11 mouse cellular contexts compared by ENCODE assay signal in genomic region chr9:22814407-22815092, GRCm38 (mm10).
DNase-seq lines count a peak whose midpoint lies in the region; ATAC-seq and TF ChIP-seq lines count a peak whose summit lies in the region.
"Had no signal": no experiment of that assay in that cellular context is flagged by ENCODE, and none has a peak within 500 bp of the region (broad histone marks: within the 10 kb centered on the region; RNA-seq: fewer than 3 reads in every experiment).

No protein-coding gene starts in this region.

- no peak overlapping the region for H3K9ac ChIP-seq in heart, embryonic 14.5 days (ENCODE audit: low read length)
- no peak overlapping the region for H3K9ac ChIP-seq in stomach, embryonic 14.5 days (replicated peaks; ENCODE audit: low read depth, low read length)
- H3K9ac ChIP-seq in stomach, postnatal 0 days (ENCODE audit: low read length), result no peak overlapping the region
- no peak overlapping the region for H3K9ac ChIP-seq in hindbrain, embryonic 12.5 days
- H3K9ac ChIP-seq: liver, embryonic 14.5 days had no signal

- no peak overlapping the region for H3K4me3 ChIP-seq in heart, embryonic 14.5 days (ENCODE audit: control insufficient read depth in 1 of 2, insufficient read depth in 1 of 2, low read depth in 1 of 2, low read length in 2 of 2)
- no peak overlapping the region for H3K4me3 ChIP-seq in stomach, embryonic 14.5 days (ENCODE audit: low read depth, low read length)
- H3K4me3 ChIP-seq in stomach, postnatal 0 days (ENCODE audit: low read depth, low read length), result no peak overlapping the region
- H3K4me3 ChIP-seq in hindbrain, embryonic 12.5 days, result no peak overlapping the region
- H3K4me3 ChIP-seq: erythroblast, embryonic 14.5 days had no signal

- H3K4me2 ChIP-seq in heart, embryonic 14.5 days (ENCODE audit: low read length), result peak overlapping the region; percentile 16
- no peak overlapping the region for H3K4me2 ChIP-seq in stomach, embryonic 14.5 days (replicated peaks; ENCODE audit: low read depth, low read length)
- no peak overlapping the region for H3K4me2 ChIP-seq in stomach, postnatal 0 days (replicated peaks; ENCODE audit: low read depth)
- no peak overlapping the region for H3K4me2 ChIP-seq in hindbrain, embryonic 12.5 days (replicated peaks)

- peak overlapping the region; percentile 23 to 59; a peak in 3 of 4 replicates for H3K27ac ChIP-seq in heart, embryonic 14.5 days (replicated peaks in 1 of 2; ENCODE audit: control insufficient read depth in 1 of 2, insufficient read depth in 1 of 2, low read depth in 2 of 2, low read length in 2 of 2)
- H3K27ac ChIP-seq in stomach, embryonic 14.5 days (ENCODE audit: low read length), result 0 out of 2 replicates have a peak overlapping the region, but pooled peaks have one; percentile 2
- H3K27ac ChIP-seq in stomach, postnatal 0 days (replicated peaks), result no peak overlapping the region
- H3K27ac ChIP-seq in hindbrain, embryonic 12.5 days, result no peak overlapping the region
- H3K27ac ChIP-seq: liver, embryonic 14.5 days had no signal

- H3K36me3 ChIP-seq in heart, embryonic 14.5 days (ENCODE audit: control insufficient read depth, insufficient read depth, low read length), result no peaks in the 10 kb centered on the region
- H3K36me3 ChIP-seq in stomach, embryonic 14.5 days (ENCODE audit: control insufficient read depth, insufficient read depth, low read length), result no peaks in the 10 kb centered on the region
- no peaks in the 10 kb centered on the region for H3K36me3 ChIP-seq in stomach, postnatal 0 days (ENCODE audit: control insufficient read depth, insufficient read depth, low read length)
- no peaks in the 10 kb centered on the region for H3K36me3 ChIP-seq in hindbrain, embryonic 12.5 days

- peak; percentile 33 for ATAC-seq in heart, embryonic 14.5 days (ENCODE audit: insufficient number of reproducible peaks, insufficient read depth, low FRiP score, low read depth)
- no peak for ATAC-seq in stomach, embryonic 14.5 days (ENCODE audit: insufficient number of reproducible peaks, insufficient read depth, low FRiP score, low read depth)
- ATAC-seq in stomach, postnatal 0 days (ENCODE audit: low FRiP score, low TSS enrichment), result no peak
- 0 out of 2 replicates have a peak, but pooled peaks have one; percentile 16 for ATAC-seq in hindbrain, embryonic 12.5 days (ENCODE audit: low FRiP score)

- 31% methylated on average over 9 of the region's 9 CpGs for WGBS in heart, embryonic 14.5 days
- WGBS in stomach, embryonic 14.5 days, result 50% methylated on average over 9 of the region's 9 CpGs
- 60% methylated on average over 9 of the region's 9 CpGs for WGBS in stomach, postnatal 0 days
- 55% methylated on average over 9 of the region's 9 CpGs for WGBS in hindbrain, embryonic 12.5 days

- H3K4me1 ChIP-seq in heart, embryonic 14.5 days (ENCODE audit: control insufficient read depth in 2 of 2, insufficient read depth in 2 of 2, low read length in 2 of 2), result peaks cover 11 to 17% of the 10 kb centered on the region in 2 experiments
- 0 out of 2 replicates have a peak, but pooled peaks cover 3% of the 10 kb centered on the region for H3K4me1 ChIP-seq in stomach, embryonic 14.5 days (ENCODE audit: control insufficient read depth, insufficient read depth, low read length)
- no peaks in the 10 kb centered on the region for H3K4me1 ChIP-seq in stomach, postnatal 0 days (replicated peaks; ENCODE audit: control insufficient read depth, insufficient read depth)
- H3K4me1 ChIP-seq in hindbrain, embryonic 12.5 days, result peaks cover 9% of the 10 kb centered on the region; the same call in 1 of the 2 replicates

- H3K27me3 ChIP-seq in heart, embryonic 14.5 days (ENCODE audit: control insufficient read depth, insufficient read depth, low read length), result no peaks in the 10 kb centered on the region
- no peaks in the 10 kb centered on the region for H3K27me3 ChIP-seq in stomach, embryonic 14.5 days (ENCODE audit: control insufficient read depth, insufficient read depth, low read length)
- H3K27me3 ChIP-seq in stomach, postnatal 0 days (ENCODE audit: control insufficient read depth, insufficient read depth, low read length), result no peaks in the 10 kb centered on the region
- H3K27me3 ChIP-seq in hindbrain, embryonic 12.5 days, result no peaks in the 10 kb centered on the region

- TF ChIP-seq CTCF in stomach, postnatal 0 days (IDR thresholded peaks at IDR 0.05; ENCODE audit: low read depth), result no peak

- H3K9me3 ChIP-seq in heart, embryonic 14.5 days (ENCODE audit: control insufficient read depth, low read length), result no peaks in the 10 kb centered on the region
- no peaks in the 10 kb centered on the region for H3K9me3 ChIP-seq in stomach, embryonic 14.5 days (ENCODE audit: control insufficient read depth, low read depth, low read length)
- no peaks in the 10 kb centered on the region for H3K9me3 ChIP-seq in stomach, postnatal 0 days (ENCODE audit: control insufficient read depth, low read length)
- no peaks in the 10 kb centered on the region for H3K9me3 ChIP-seq in hindbrain, embryonic 12.5 days (replicated peaks)

- no peak for TF ChIP-seq EP300 in stomach, postnatal 0 days (optimal IDR thresholded peaks at IDR 0.05)

- DNase-seq in heart, adult 8-10 months (ENCODE audit: low spot score), result no peak
- no peak for DNase-seq in stomach, postnatal 0 days (ENCODE audit: low spot score)
- no peak for DNase-seq in ovary, postnatal 10 days (ENCODE audit: low spot score)
- no peak for DNase-seq in spleen, adult 12 weeks (ENCODE audit: low spot score)
- DNase-seq: cerebellum, adult 18-20 months; kidney, postnatal 36 days had no signal

Comparison
In these comparisons a context has a peak if more than half of its experiments do, and no peak if none do; other contexts are left out.
1. H3K27ac ChIP-seq: peak in heart, embryonic 14.5 days (2 of 2) and stomach, embryonic 14.5 days (single experiment); none in stomach, postnatal 0 days (single experiment) and hindbrain, embryonic 12.5 days (single experiment).
2. ATAC-seq: peak in heart, embryonic 14.5 days (single experiment) and hindbrain, embryonic 12.5 days (single experiment); none in stomach, embryonic 14.5 days (single experiment) and stomach, postnatal 0 days (single experiment).